Mouse (Mus musculus) cerebellum, adult 9-11 months (tissue): ENCODE results near the gene Rbm8a.

Source experiments
- DNase-seq: peaks from one replicate; pipeline ENCODE4 v3.0.0; 2022

The Rbm8a gene

GRCm38 (mm10) chr3:96673514-96673913 lies 43.8 kb downstream of the Rbm8a start:
- no peak for DNase-seq

GRCm38 (mm10) chr3:96674442-96674841 lies 44.7 kb downstream of the Rbm8a start:
- no peak for DNase-seq

DNA sequence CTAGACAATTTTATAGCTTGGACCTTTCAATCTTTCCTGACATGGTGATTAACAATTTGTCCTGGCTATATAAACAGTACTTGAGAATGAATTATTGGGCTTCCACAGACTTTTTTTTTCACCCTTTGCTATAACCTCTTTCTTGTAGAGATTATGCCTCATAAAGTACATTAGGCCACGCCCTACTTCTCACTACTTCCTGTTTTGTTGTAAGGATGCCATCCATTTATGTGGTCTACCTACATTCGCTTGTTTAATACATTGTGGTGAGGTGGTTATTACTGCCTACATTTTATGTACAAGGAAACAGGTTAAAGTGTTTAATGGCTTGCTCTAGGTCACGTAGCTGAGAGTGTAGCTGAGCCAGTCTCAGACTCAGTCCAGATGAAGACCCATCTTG lies 45.4 kb downstream of the Rbm8a start:
- no peak for DNase-seq

DNA sequence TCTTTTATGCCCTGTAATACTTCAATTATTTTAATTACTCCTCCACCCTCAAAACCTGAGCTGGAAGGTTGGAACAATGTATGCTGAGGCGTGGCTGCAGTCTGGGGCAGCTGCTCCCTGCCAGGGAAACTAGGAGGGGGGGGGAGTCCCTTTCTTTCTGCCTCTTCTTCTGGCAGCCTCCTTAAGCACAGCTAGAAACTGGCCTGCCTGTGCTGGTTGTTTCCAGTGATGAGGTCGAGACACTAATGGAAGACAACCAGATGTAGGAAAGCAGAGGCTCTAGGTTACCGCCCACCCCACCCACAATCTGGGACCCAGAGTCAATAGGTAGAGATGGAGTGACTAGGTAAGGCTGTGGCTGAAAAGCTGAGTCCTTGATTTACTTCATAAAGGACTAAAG lies 46.0 kb downstream of the Rbm8a start:
- DNase-seq = no peak

DNA sequence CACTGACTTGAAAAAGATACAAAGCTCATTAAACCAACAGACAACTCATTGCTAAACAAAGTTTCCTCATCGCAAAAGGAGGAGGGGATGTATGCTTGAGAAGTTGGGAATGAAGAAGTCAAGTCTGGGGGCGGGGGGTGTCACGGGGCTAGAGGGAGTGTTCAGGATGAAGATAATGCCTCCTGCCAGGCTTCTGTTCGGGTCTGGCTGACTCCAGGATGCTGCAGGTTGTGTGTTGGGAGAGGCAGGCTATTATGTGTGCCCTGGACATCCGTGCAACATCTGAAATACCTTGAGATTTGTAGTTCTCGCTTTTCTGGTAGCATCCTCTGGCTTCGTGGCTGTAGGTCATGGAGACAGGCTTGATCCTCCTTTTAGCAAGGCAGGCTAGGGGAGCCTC lies 48.7 kb downstream of the Rbm8a start:
- DNase-seq = no peak

DNA sequence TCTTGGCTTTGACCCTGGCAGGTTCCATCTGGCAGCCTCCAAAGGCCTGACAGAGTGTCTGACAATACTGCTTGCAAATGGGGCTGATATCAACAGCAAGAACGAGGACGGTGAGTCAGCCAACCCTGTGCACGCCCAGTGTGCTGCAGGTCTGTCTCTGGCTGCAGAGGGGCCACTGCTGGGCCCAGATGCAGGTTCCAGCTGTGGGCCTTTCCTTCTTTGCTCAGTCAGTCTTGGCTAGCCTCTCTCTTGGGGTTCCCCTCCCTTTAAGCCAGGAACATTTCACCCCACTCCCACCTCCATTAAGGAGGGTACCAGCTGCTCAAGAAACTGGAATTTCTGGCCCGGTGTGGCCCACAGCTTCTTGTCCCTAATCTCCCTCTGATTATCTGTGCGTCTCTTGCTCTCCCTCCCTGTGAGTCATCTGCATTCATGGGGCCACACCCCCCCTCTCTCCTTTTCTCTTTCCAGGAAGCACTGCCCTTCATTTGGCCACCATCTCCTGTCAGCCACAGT lies 49.5 kb downstream of the Rbm8a start:
- no peak for DNase-seq

- DNase-seq = no peak
Observed at GRCm38 (mm10) chr3:96680269-96680956, 50.7 kb downstream of the Rbm8a start.
